9 mouse cellular contexts compared by ENCODE assay signal in genomic region chr5:124078794-124079416, GRCm38 (mm10). TPM values are rescaled to one million over a fixed set of nuclear protein-coding genes. Genes with fewer than 3 reads are reported as not detected.
DNase-seq lines count a peak whose midpoint lies in the region; ATAC-seq lines count a peak whose summit lies in the region.
"Had no signal": no experiment of that assay in that cellular context is flagged by ENCODE, and none has a peak within 500 bp of the region (broad histone marks: within the 10 kb centered on the region; RNA-seq: fewer than 3 reads in every experiment).

No protein-coding gene starts in this region.

- peak; percentile 45 for DNase-seq in lung, postnatal 10 days
- no peak for DNase-seq in lung, adult 18-20 months
- DNase-seq in layer of hippocampus, adult 9-10 months (ENCODE audit: low spot score): peak; percentile 45
- DNase-seq in thymus, postnatal 4 days: peak; percentile 73
- DNase-seq in spleen, adult 18-20 months: no peak

- H3K27me3 ChIP-seq in forebrain, embryonic 12.5 days: 0 out of 2 replicates have a peak, but pooled peaks cover 4% of the 10 kb centered on the region
- no peaks in the 10 kb centered on the region for H3K27me3 ChIP-seq in midbrain, embryonic 16.5 days (ENCODE audit: control insufficient read depth, insufficient read depth, low read depth, low read length)

- H3K27ac ChIP-seq in forebrain, embryonic 12.5 days: peak overlapping the region; percentile 89
- H3K27ac ChIP-seq in midbrain, embryonic 16.5 days (ENCODE audit: low read length): peak overlapping the region; percentile 60
- H3K27ac ChIP-seq: liver, embryonic 15.5 days had no signal

- WGBS in forebrain, embryonic 12.5 days: 55% methylated on average over 9 of the region's 9 CpGs
- 63% methylated on average over 9 of the region's 9 CpGs for WGBS in midbrain, embryonic 16.5 days

- H3K4me2 ChIP-seq in forebrain, embryonic 12.5 days: peak overlapping the region; percentile 31
- H3K4me2 ChIP-seq in midbrain, embryonic 16.5 days (ENCODE audit: low read length): no peak overlapping the region
- H3K4me2 ChIP-seq: liver, embryonic 15.5 days had no signal

- H3K36me3 ChIP-seq in forebrain, embryonic 12.5 days (replicated peaks): no peaks in the 10 kb centered on the region
- H3K36me3 ChIP-seq in midbrain, embryonic 16.5 days (ENCODE audit: control insufficient read depth, insufficient read depth, low read length): no peaks in the 10 kb centered on the region
- H3K36me3 ChIP-seq: liver, embryonic 15.5 days had no signal

- H3K4me3 ChIP-seq in forebrain, embryonic 12.5 days (replicated peaks): no peak overlapping the region
- no peak overlapping the region for H3K4me3 ChIP-seq in midbrain, embryonic 16.5 days (ENCODE audit: low read depth, low read length)
- H3K4me3 ChIP-seq: liver, embryonic 15.5 days had no signal

- ATAC-seq in forebrain, embryonic 12.5 days (ENCODE audit: low FRiP score): peak; percentile 89
- peak; percentile 81 for ATAC-seq in midbrain, embryonic 16.5 days
- no peak for ATAC-seq in megakaryocyte-erythroid progenitor cell, adult 5-6 weeks (replicated peaks; ENCODE audit: low FRiP score, low TSS enrichment, poor library complexity, severe bottlenecking)

- H3K9ac ChIP-seq in forebrain, embryonic 12.5 days: no peak overlapping the region
- no peak overlapping the region for H3K9ac ChIP-seq in midbrain, embryonic 16.5 days (ENCODE audit: low read depth, low read length)
- H3K9ac ChIP-seq: liver, embryonic 15.5 days had no signal

- H3K4me1 ChIP-seq in forebrain, embryonic 12.5 days: peaks cover 32% of the 10 kb centered on the region
- H3K4me1 ChIP-seq in midbrain, embryonic 16.5 days (ENCODE audit: control insufficient read depth, insufficient read depth, low read length): no peaks in the 10 kb centered on the region

- no peaks in the 10 kb centered on the region for H3K9me3 ChIP-seq in forebrain, embryonic 12.5 days
- no peaks in the 10 kb centered on the region for H3K9me3 ChIP-seq in midbrain, embryonic 16.5 days (replicated peaks; ENCODE audit: control insufficient read depth, low read length, poor library complexity, severe bottlenecking)
- H3K9me3 ChIP-seq: liver, embryonic 15.5 days had no signal

RNA-seq across cellular contexts. Expression of gene Abcb9, which starts 16.7 kb away (rescaled TPM):
- polyA plus RNA-seq in forebrain, embryonic 12.5 days (2016; fragmentation: Nextera tagmentation; extraction: Ambion mirVana): 2.9 and 3.3 TPM in 2 replicates
- 15.5 and 21.7 TPM in 2 replicates for polyA plus RNA-seq in midbrain, embryonic 16.5 days (2015; fragmentation: Nextera tagmentation; extraction: Ambion mirVana)
- 5.2 and 9.3 TPM in 2 replicates for total RNA-seq in megakaryocyte-erythroid progenitor cell, adult 5-6 weeks (2014; fragmentation: Nextera tagmentation)
- total RNA-seq in megakaryocyte-erythroid progenitor cell, adult 5-6 weeks (2017): 0.95 and 3.5 TPM in 2 replicates

RNA-seq across cellular contexts. Expression of gene Ogfod2, which starts 33.2 kb away (rescaled TPM):
- polyA plus RNA-seq in forebrain, embryonic 12.5 days (2016; fragmentation: Nextera tagmentation; extraction: Ambion mirVana): 17.7 and 19.1 TPM in 2 replicates
- polyA plus RNA-seq in midbrain, embryonic 16.5 days (2015; fragmentation: Nextera tagmentation; extraction: Ambion mirVana): 41.8 and 43.7 TPM in 2 replicates
- total RNA-seq in megakaryocyte-erythroid progenitor cell, adult 5-6 weeks (2014; fragmentation: Nextera tagmentation): 16.1 and 16.8 TPM in 2 replicates
- total RNA-seq in megakaryocyte-erythroid progenitor cell, adult 5-6 weeks (2017): 8.0 and 11.9 TPM in 2 replicates

RNA-seq across cellular contexts. Expression of gene Arl6ip4, which starts 37.0 kb away (rescaled TPM):
- polyA plus RNA-seq in forebrain, embryonic 12.5 days (2016; fragmentation: Nextera tagmentation; extraction: Ambion mirVana): 92.7 and 97.1 TPM in 2 replicates
- polyA plus RNA-seq in midbrain, embryonic 16.5 days (2015; fragmentation: Nextera tagmentation; extraction: Ambion mirVana): 78.0 and 81.6 TPM in 2 replicates
- total RNA-seq in megakaryocyte-erythroid progenitor cell, adult 5-6 weeks (2014; fragmentation: Nextera tagmentation): 88.4 and 129 TPM in 2 replicates
- 120 and 128 TPM in 2 replicates for total RNA-seq in megakaryocyte-erythroid progenitor cell, adult 5-6 weeks (2017)

RNA-seq across cellular contexts. Expression of gene Vps37b, which starts 46.8 kb away (rescaled TPM):
- 70.5 and 73.4 TPM in 2 replicates for polyA plus RNA-seq in forebrain, embryonic 12.5 days (2016; fragmentation: Nextera tagmentation; extraction: Ambion mirVana)
- 59.5 and 62.0 TPM in 2 replicates for polyA plus RNA-seq in midbrain, embryonic 16.5 days (2015; fragmentation: Nextera tagmentation; extraction: Ambion mirVana)
- total RNA-seq in megakaryocyte-erythroid progenitor cell, adult 5-6 weeks (2014; fragmentation: Nextera tagmentation): 20.8 and 34.3 TPM in 2 replicates
- 12.8 and 15.5 TPM in 2 replicates for total RNA-seq in megakaryocyte-erythroid progenitor cell, adult 5-6 weeks (2017)

Comparison
In these comparisons a context has a peak if more than half of its experiments do, and no peak if none do; other contexts are left out.
1. DNase-seq: peak in lung, postnatal 10 days (single experiment), layer of hippocampus, adult 9-10 months (single experiment) and thymus, postnatal 4 days (single experiment); none in lung, adult 18-20 months (0 of 2) and spleen, adult 18-20 months (0 of 2).